Mouse (Mus musculus) brain, embryonic 14.5 days (tissue): ENCODE measurements at regions not wholly inside any gene's neighbourhood (a gene's known extent, or its start where the extent isn't known, plus 50 kb on each side); places are given as distances from the start of the nearest gene placed in this dataset.

Source experiments
- CTCF ChIP-seq: fragments of 200-500 bp; IDR thresholded peaks from 2 replicates; pipeline ENCODE4 v1.5.1; 2012; ENCODE audit warnings: inconsistent platforms, mild to moderate bottlenecking, moderate library complexity, borderline replicate concordance; ENCODE audit not compliant: insufficient read depth, insufficient read length; ENCODE audit errors: extremely low read depth
- POLR2A ChIP-seq: fragments of 200-500 bp; IDR thresholded peaks from 2 replicates; pipeline ENCODE4 v1.6.1; 2012; ENCODE audit warnings: mild to moderate bottlenecking, inconsistent platforms, borderline replicate concordance; ENCODE audit not compliant: poor library complexity, insufficient read depth, insufficient read length, severe bottlenecking; ENCODE audit errors: extremely low read depth

DNA sequence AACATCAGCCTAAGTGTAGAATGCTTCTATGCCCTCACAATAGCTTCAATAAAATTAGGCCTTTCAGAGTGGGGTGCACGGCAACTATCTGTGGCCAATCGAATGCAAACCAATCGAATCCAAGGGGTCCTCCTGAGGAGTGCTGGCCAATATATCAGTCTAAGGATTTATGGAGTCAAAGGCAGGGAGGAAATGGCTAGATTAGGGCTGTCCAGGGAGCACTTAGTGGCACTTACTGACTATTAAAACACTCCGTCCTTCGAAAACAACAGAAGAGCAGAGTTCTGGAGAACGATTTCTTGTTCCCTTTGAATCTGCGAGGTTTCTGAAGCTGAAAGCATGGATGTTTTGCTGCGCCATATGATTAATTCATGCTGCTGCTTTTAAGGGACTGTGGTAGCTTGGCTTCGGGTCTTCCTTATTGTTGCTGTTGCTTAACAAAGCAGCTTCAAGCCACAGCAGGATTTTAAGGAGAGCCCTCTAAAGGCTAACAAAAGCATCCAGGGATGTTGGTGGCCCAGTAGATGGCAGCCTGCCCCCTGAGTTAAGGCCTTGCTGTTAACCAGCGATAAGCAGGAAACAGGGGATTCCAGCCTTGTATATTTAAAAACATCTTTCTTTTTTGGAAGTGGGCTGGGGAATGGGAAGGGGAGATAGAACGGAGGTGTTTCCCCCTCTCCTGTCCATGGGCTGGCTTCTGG lies 116.4 kb upstream of the Atp5g3 start:
- TF ChIP-seq CTCF (peak; percentile 74; the same call in 1 of the 2 replicates), POLR2A (no peak)
